Mouse (Mus musculus) ES-E14 (cell line): ENCODE measurements around the gene Ankrd24.

Source experiments
- CHD2 ChIP-seq: IDR thresholded peaks from 2 replicates; pipeline ENCODE4 v1.6.1; 2014; ENCODE audit warnings: mild to moderate bottlenecking, low read depth, low read length, inconsistent platforms
- ZNF384 ChIP-seq: IDR thresholded peaks from 2 replicates; pipeline ENCODE4 v1.6.1; 2012; ENCODE audit warnings: low read depth, low read length, inconsistent platforms

DNA sequence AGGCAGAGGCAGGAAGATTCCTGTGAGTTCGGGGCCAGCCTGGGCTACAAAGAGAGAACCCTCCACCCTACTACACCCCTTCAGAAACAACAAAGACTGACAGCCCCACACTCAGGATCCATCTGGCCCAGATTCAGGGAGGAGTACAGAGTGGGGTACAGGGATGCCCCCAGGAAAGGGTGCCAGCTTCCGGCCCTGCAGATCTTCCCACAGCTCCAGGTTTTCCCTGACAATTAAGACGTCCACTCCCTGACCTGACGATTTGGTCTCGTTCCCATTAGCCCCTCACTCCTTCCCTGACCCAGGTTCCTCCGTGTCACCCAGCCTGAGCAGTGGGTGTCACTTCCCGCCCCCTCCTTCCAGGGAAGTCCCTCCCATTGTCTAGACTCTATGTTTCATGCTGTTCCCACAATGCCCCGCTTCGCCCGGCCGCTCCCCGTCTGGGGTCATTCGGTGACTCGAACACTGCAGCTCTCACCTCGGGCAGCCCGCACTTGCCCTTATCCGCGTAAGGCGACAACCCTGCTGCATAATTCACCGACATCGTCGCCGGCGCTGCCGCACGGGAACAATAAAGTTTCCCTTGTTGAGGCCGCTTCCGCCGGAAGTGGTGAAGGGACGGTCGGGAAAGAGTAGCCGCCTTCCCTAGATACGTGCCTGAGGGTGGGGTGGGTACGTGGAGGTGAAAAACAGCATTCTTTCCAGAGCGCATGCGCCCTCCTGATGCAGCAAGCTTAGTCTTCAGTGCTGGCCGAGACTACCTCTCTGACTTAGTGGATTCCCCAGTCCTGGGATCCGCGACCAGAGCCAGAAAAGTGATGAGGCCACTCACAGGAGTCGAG, 1.1 kb upstream of the Ankrd24 start, which contains the start of gene Sirt6:
- no peak for TF ChIP-seq CHD2
- peak; percentile 80 for TF ChIP-seq ZNF384
